Mouse (Mus musculus) kidney, embryonic 14.5 days (tissue): ENCODE measurements around the gene Olfr149. TPM values are rescaled to one million over a fixed set of nuclear protein-coding genes. Genes with fewer than 3 reads are reported as not detected.

ENCODE experiments used
- ATAC-seq: fragments of 200-750 bp; cut with Nextera tagmentation; 2 replicates; pipeline ENCODE4 v1.8.0; 2017; ENCODE audit warnings: moderate number of reproducible peaks, mild to moderate bottlenecking, moderate TSS enrichment, moderate library complexity; ENCODE audit not compliant: low FRiP score, low TSS enrichment
- H3K27ac ChIP-seq: fragments of 300-500 bp; sonication (generic); 2 replicates; pipeline ENCODE4 v1.5.1; 2014; ENCODE audit warnings: low read depth, mild to moderate bottlenecking, low read length, moderate library complexity, mixed read lengths
- H3K27me3 ChIP-seq: fragments of 300-500 bp; sonication (generic); 2 replicates; pipeline ENCODE4 v1.6.1; 2014; ENCODE audit warnings: mild to moderate bottlenecking, low read length; ENCODE audit not compliant: control insufficient read depth, insufficient read depth
- H3K36me3 ChIP-seq: fragments of 300-500 bp; sonication (generic); 2 replicates; pipeline ENCODE4 v1.6.1; 2014; ENCODE audit warnings: low read length, mixed read lengths; ENCODE audit not compliant: control insufficient read depth, insufficient read depth
- H3K4me1 ChIP-seq: fragments of 300-500 bp; sonication (generic); 2 replicates; pipeline ENCODE4 v1.6.1; 2014; ENCODE audit warnings: low read length, mixed read lengths; ENCODE audit not compliant: control insufficient read depth, insufficient read depth
- H3K4me2 ChIP-seq: fragments of 300-500 bp; sonication (generic); replicated peaks from 2 replicates; pipeline ENCODE4 v1.6.1; 2014; ENCODE audit warnings: low read depth, mild to moderate bottlenecking, low read length
- H3K4me3 ChIP-seq: fragments of 300-500 bp; sonication (generic); 2 replicates; pipeline ENCODE4 v1.5.1; 2014; ENCODE audit warnings: mild to moderate bottlenecking, low read length
- H3K9ac ChIP-seq: fragments of 300-500 bp; sonication (generic); 2 replicates; pipeline ENCODE4 v1.6.1; 2014; ENCODE audit warnings: low read depth, mild to moderate bottlenecking, low read length, moderate library complexity
- H3K9me3 ChIP-seq: fragments of 300-500 bp; sonication (generic); 2 replicates; pipeline ENCODE4 v1.6.1; 2016; ENCODE audit warnings: low read length; ENCODE audit not compliant: control insufficient read depth
- WGBS: fragments of 180-500 bp; shearing (Covaris S2); extraction: QIAGEN DNeasy Blood & Tissue Kit; methylation state at CpG from one replicate; pipeline ENCODE4 v1.1.7; 2014; 5-methylcytosine and 5-hydroxymethylcytosine counted together
- polyA plus RNA-seq: library from polyadenylated mRNA; unstranded; fragments of >200 nt; fragmentation: Nextera tagmentation; extraction: Ambion mirVana; gene quantifications from 2 replicates; pipeline ENCODE4 v1.2.1, GENCODE M21; 2014

The Olfr149 gene
- polyA plus RNA-seq, 1 experiment from 2014 or later = not detected

- Histone ChIP-seq H3K9me3 (no peaks in the 10 kb centered on the region), H3K27ac (no peak overlapping the region), H3K4me3 (no peak overlapping the region), H3K27me3 (no peaks in the 10 kb centered on the region), H3K4me1 (no peaks in the 10 kb centered on the region), H3K9ac (no peak overlapping the region), H3K36me3 (no peaks in the 10 kb centered on the region), H3K4me2 (no peak overlapping the region)
- whole genome bisulfite sequencing = 95% methylated on average over 2 of the region's 2 CpGs
- ATAC-seq = no peak
Observed at GRCm38 (mm10) chr9:39678557-39678956, 28.4 kb downstream of the Olfr149 start.

GRCm38 (mm10) chr9:39674820-39675219, 32.1 kb downstream of the Olfr149 start:
- Histone ChIP-seq H3K27me3 (no peaks in the 10 kb centered on the region), H3K4me1 (no peaks in the 10 kb centered on the region), H3K36me3 (no peaks in the 10 kb centered on the region), H3K4me2 (no peak overlapping the region), H3K9ac (no peak overlapping the region), H3K4me3 (no peak overlapping the region), H3K9me3 (no peaks in the 10 kb centered on the region), H3K27ac (no peak overlapping the region)
- ATAC-seq = no peak
- 86% methylated on average over 2 of the region's 2 CpGs for WGBS

- WGBS = 88% methylated on average over 2 of the region's 2 CpGs
- Histone ChIP-seq H3K4me2 (no peak overlapping the region), H3K9me3 (no peaks in the 10 kb centered on the region), H3K4me3 (no peak overlapping the region), H3K27ac (no peak overlapping the region), H3K9ac (no peak overlapping the region), H3K27me3 (no peaks in the 10 kb centered on the region), H3K36me3 (no peaks in the 10 kb centered on the region), H3K4me1 (no peaks in the 10 kb centered on the region)
- no peak for ATAC-seq
Observed at GRCm38 (mm10) chr9:39669723-39670122, 37.2 kb downstream of the Olfr149 start.

- H3K27ac ChIP-seq = no peak within 1 kb of the TSS
- no peaks in the 10 kb centered on the region for H3K9me3 ChIP-seq
- H3K27me3 ChIP-seq = no peaks in the 10 kb centered on the region
- 85% methylated on average over 1 of the region's 1 CpGs for WGBS
- H3K4me3 ChIP-seq = no peak within 1 kb of the TSS
- no peaks in the 10 kb centered on the region for H3K4me1 ChIP-seq
- no peak within 1 kb of the TSS for H3K9ac ChIP-seq
- no peak for ATAC-seq
- H3K4me2 ChIP-seq = no peak within 1 kb of the TSS
- no peaks in the 10 kb centered on the region for H3K36me3 ChIP-seq
Observed at GRCm38 (mm10) chr9:39666905-39667304, 40.0 kb downstream of the Olfr149 start, which contains the start of gene Olfr963. Olfr963 (plus strand) TSS chr9:39667205.

- no peak for ATAC-seq
- Histone ChIP-seq H3K27ac (no peak overlapping the region), H3K36me3 (no peaks in the 10 kb centered on the region), H3K9me3 (no peaks in the 10 kb centered on the region), H3K9ac (no peak overlapping the region), H3K4me2 (no peak overlapping the region), H3K27me3 (no peaks in the 10 kb centered on the region), H3K4me1 (no peaks in the 10 kb centered on the region), H3K4me3 (no peak overlapping the region)
- WGBS = 78% methylated on average over 6 of the region's 6 CpGs
Observed at GRCm38 (mm10) chr9:39654756-39655396, 52.0 kb downstream of the Olfr149 start.

Other genes with a start within 250 kb of the Olfr149 start
- gene Olfr955, start 235.2 kb downstream of the Olfr149 start, polyA plus RNA-seq = not detected in 2 replicates
- gene Olfr44, start 213.1 kb downstream of the Olfr149 start, polyA plus RNA-seq = not detected in 2 replicates
- gene Olfr957, start 191.3 kb downstream of the Olfr149 start, polyA plus RNA-seq = not detected in 2 replicates
- not detected in 2 replicates for gene Olfr958, start 153.1 kb downstream of the Olfr149 start, polyA plus RNA-seq
- not detected in 2 replicates for gene Olfr959, start 131.5 kb downstream of the Olfr149 start, polyA plus RNA-seq
- gene AW551984, start 102.7 kb downstream of the Olfr149 start, polyA plus RNA-seq = 15.0 and 19.9 TPM in 2 replicates
- gene Olfr148, start 96.5 kb downstream of the Olfr149 start, polyA plus RNA-seq = not detected in 2 replicates
- gene Olfr960, start 85.7 kb downstream of the Olfr149 start, polyA plus RNA-seq = 0.19 TPM in 1 of 2 replicates, not detected in the other
- gene Olfr961, start 62.0 kb downstream of the Olfr149 start, polyA plus RNA-seq = not detected in 2 replicates
- gene Olfr963, start 39.9 kb downstream of the Olfr149 start, polyA plus RNA-seq = not detected in 2 replicates
- gene Olfr965, start 4.2 kb upstream of the Olfr149 start, polyA plus RNA-seq = not detected in 2 replicates
- gene Olfr150, start 23.9 kb upstream of the Olfr149 start, polyA plus RNA-seq = not detected in 2 replicates
- gene Olfr967, start 39.1 kb upstream of the Olfr149 start, polyA plus RNA-seq = not detected in 2 replicates
- gene Olfr968, start 76.1 kb upstream of the Olfr149 start, polyA plus RNA-seq = not detected in 2 replicates
- gene Olfr969, start 83.8 kb upstream of the Olfr149 start, polyA plus RNA-seq = not detected in 2 replicates
- gene Olfr970, start 101.7 kb upstream of the Olfr149 start, polyA plus RNA-seq = not detected in 2 replicates
- not detected in 2 replicates for gene Olfr971, start 129.8 kb upstream of the Olfr149 start, polyA plus RNA-seq
- not detected in 2 replicates for gene Olfr972, start 159.3 kb upstream of the Olfr149 start, polyA plus RNA-seq
- gene Olfr229, start 200.2 kb upstream of the Olfr149 start, polyA plus RNA-seq = not detected in 2 replicates
- gene Olfr974, start 230.4 kb upstream of the Olfr149 start, polyA plus RNA-seq = not detected in 2 replicates
- gene Olfr975, start 244.9 kb upstream of the Olfr149 start, polyA plus RNA-seq = 0.07 TPM in 1 of 2 replicates, not detected in the other